Mouse (Mus musculus): Measurements from ENCODE around the gene Slc39a3.
"Not testable (repeated sequence)": the region's sequence is repeated elsewhere in the genome, so short reads cannot be mapped to it uniquely, and the experiment has no call there.

Gene Slc39a3

DNA sequence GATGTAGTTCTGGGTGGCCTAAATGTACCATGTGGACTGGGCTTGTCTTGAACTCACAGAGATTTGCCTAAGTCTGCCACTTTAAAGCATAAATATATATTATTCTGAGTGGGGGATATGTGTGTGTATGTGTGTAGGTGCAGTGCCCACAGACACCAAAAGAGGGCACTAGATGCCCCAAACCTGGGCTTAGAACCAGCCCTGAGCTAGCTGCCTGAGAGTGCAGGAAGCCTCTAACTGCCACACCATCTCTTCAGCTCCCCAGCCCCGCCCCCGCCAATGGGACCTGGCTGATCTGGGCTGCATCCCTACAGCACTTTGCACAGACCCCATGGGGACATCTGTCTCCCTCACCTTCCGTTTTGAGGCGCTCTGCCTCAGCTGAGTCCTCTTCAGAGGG, 13.4 kb upstream of the Slc39a3 start:
- DNase-seq (ENCODE audit: low read depth, low spot score) = no peak

DNA sequence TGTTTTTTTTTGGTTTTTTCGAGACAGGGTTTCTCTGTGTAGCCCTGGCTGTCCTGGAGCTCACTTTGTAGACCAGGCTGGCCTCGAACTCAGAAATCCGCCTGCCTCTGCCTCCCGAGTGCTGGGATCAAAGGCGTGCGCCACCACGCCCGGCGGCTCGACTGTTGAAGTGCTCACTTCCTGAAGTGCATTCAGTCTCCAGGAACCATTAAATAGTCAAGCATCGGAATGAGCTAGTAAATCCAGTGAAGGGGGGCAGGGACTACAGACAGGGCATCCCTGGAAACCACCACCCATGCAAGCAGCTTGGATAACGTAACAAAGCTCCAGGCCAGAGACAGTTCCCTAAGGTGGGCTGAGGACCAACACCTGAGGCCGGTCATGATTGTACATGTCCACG, 8.0 kb upstream of the Slc39a3 start:
- not testable (repeated sequence) for DNase-seq (ENCODE audit: low read depth, low spot score)

- peak; percentile 51 for DNase-seq (ENCODE audit: low read depth, low spot score)
These were observed 4.4 kb upstream of the Slc39a3 start for GRCm38 (mm10) chr10:81041458-81042175.

DNA sequence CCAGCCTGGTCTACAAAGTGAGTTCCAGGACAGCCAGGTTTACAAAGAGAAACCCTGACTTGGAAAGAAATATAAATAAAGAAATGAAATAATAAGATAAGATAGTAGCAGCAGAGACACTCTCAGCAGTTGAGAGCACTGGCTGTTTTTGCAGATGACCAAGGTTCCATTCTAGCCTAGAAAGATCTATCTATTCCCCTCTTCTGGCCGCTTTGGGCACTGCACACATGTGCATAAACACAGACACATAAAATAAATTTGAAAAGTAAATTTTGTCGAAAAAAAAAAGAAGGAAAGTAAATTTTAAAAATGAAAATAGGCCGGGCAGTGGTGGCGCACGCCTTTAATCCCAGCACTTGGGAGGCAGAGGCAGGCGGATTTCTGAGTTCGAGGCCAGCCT, 975 bp downstream of the Slc39a3 start:
- no peak for DNase-seq (ENCODE audit: low read depth, low spot score)

- DNase-seq (ENCODE audit: low read depth, low spot score) = no peak
These were observed 3.6 kb downstream of the Slc39a3 start for GRCm38 (mm10) chr10:81033586-81033985.

DNA sequence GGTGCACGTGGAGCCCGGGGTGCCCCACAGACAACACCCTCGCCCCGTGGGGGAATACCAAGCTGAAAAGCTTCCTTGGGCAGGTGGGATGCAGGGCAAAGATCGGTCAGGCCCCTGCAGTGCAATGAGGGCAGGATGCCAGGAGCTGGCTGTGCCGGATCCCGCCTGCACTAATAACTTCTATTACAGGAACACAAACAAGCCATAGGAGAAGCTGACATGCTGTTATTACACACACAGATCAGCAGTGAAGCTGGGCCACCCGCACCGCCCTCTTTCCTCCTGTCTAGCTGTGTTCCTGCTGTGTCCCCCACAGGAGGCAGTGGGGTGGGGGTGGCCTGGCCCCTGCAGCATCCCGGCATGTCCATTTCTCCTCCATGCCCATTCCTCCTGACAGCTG, 8.2 kb downstream of the Slc39a3 start:
- DNase-seq (ENCODE audit: low read depth, low spot score) = no peak

DNA sequence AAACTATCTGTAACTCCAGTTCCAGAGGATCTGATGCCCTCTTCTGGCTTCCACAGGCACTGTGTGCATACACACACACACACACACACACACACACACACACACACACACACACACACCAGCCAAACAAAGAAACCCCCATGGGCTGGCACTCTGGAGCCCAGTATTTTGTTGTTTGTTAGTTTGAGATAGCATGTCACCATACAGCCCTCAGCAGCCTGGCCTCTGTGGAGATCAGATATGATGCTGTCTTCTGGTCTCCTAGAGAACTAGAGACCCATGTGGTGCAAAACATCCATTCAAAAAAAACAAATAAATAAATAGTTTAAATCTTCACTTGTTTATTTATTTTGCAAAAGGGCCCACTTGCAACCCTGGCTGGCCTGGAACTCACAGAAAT, 9.0 kb downstream of the Slc39a3 start:
- DNase-seq (ENCODE audit: low read depth, low spot score) = no peak

GRCm38 (mm10) chr10:81027331-81027730, 9.9 kb downstream of the Slc39a3 start:
- DNase-seq (ENCODE audit: low read depth, low spot score) = no peak

- no peak for DNase-seq (ENCODE audit: low read depth, low spot score)
These were observed 10.4 kb downstream of the Slc39a3 start for GRCm38 (mm10) chr10:81026857-81027256.

- DNase-seq (ENCODE audit: low read depth, low spot score) = no peak
These were observed 11.5 kb downstream of the Slc39a3 start, which contains the start of gene Diras1 for GRCm38 (mm10) chr10:81025639-81026275. Diras1 (minus strand) TSS chr10:81025662.

- no peak for DNase-seq (ENCODE audit: low read depth, low spot score)
These were observed 12.1 kb downstream of the Slc39a3 start for GRCm38 (mm10) chr10:81025047-81025621.

DNA sequence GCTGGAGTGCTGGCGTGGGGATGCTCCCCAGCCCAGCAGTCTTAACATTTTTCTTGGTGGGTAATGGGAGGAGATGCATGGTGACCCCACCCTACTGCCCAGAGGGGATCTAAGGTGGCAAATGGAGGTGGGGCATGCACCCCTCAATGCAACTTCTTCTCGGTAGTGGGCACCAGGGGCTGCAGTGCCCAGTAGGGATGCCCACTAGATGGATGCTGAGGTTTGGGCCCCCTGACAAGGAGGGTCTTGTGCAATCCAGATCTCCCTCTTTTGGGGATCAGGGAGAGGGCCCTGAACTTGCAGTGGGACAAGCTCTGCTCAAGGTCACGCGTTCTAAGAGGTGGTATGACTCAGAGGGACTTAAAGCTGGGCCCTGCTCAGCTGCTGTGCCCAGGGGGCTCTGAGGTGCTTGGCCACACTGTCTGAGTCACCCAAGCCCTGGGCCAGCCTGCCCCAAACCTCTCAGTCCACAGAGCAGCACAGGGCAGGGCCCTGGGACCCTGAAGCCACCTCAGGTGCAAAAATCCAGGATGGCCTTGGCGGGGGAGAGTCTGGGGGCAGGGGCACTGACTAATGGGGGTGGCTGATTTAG, 12.8 kb downstream of the Slc39a3 start:
- DNase-seq (ENCODE audit: low read depth, low spot score) = no peak

DNA sequence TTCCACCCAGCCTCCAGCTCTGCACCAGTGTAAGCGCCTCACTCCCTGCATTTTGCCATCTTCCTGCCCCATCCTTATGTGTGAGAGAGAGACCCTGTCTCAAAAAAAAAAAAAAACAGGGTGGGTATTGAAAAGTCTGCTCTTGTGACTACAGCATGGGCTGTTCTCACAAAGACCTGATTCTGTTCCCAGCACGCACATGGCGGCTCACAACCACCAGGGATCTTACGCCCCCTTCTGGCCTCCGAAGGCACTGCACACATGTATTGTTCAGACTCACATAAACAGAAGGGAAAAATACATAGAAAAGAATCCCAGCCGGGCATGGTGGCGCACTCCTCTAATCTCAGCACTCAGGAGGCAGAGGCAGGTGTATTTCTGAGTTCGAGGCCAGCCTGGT, 14.5 kb downstream of the Slc39a3 start:
- DNase-seq (ENCODE audit: low read depth, low spot score) = no peak

- no peak for DNase-seq (ENCODE audit: low read depth, low spot score)
These were observed 15.6 kb downstream of the Slc39a3 start for GRCm38 (mm10) chr10:81021547-81022110.

DNA sequence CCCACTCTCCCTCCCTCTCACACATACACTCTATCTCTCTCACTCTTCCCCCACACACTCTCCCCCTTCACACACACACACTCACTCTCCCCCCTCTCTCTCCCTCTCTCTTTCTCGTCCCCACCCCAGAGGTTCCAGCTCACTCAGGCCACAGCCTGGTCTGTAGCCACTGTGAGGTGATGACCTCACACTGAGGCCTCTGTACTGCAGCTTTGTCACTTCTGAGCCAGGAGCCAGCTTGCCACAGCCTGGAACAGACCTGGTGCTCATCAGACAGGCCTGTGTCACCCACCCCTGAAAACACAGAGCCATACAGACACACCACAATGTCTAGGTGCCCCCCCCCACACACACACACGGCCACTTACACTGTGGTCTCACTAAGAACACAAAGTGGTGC, 17.0 kb downstream of the Slc39a3 start:
- DNase-seq (ENCODE audit: low read depth, low spot score) = no peak

DNA sequence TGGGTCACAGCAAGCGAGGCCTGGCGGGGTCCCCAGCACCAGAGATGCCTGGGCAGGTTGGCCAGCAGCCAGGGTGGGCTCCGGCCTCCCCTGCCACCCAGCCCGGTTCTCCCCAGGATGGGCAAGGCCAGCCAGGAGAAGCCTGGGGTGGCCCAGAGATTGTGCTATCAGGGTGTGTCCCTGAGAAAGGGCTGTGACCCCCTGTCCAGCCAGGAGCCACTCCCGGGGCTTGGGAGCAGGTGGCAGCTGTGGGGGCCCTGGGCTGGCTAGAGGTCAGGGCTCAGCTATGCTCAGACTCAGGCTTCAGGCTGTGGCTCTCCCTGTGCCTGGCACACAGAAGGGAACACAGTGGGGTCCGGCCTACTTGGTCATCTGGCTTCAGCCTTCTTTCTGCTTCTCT, 17.5 kb downstream of the Slc39a3 start:
- DNase-seq (ENCODE audit: low read depth, low spot score) = no peak

GRCm38 (mm10) chr10:81018326-81018725, 18.9 kb downstream of the Slc39a3 start:
- DNase-seq (ENCODE audit: low read depth, low spot score) = no peak

GRCm38 (mm10) chr10:81016645-81017044, 20.6 kb downstream of the Slc39a3 start:
- peak; percentile 46 for DNase-seq (ENCODE audit: low read depth, low spot score)

DNA sequence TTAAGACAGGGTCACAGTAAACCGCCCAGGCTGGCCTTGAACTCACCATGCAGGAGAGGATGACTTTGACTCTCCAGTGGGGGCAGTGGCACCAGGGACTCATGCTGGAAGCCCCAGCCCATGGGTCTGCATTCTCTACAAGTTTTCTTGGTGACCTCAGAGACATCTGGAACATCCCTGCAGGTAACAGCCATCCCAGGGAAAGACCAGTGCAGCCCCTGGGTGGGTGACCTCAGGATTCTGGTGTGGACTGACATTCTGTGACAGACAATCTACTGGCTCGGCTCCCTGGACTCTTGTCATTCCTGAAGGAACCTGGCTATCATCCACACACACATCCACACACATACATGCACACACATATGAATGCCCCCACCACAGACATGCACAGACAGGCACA, 21.6 kb downstream of the Slc39a3 start:
- DNase-seq (ENCODE audit: low read depth, low spot score) = no peak

- peak; percentile 95 for DNase-seq (ENCODE audit: low read depth, low spot score)
These were observed 22.5 kb downstream of the Slc39a3 start, which contains the start of gene Gng7 for GRCm38 (mm10) chr10:81014393-81015384. Gng7 (minus strand) TSS chr10:81014945.

DNA sequence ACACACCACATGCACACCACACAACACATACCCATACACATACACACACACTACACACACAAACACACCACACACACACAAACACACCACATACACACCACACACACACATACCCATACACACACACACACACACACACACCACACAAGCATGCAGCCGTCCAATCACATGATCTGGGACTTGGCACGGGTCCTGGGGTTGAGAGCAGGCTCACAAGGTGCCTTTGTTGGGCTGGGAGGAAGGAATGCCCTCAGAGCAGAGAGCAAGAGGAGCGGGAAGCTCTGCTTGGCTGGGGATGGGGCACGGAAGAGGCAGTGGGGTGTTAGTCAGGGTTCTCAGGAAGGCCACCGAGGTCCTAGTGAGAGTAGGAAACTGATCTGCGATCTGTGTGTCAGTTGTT, 26.4 kb downstream of the Slc39a3 start:
- DNase-seq (ENCODE audit: low read depth, low spot score) = no peak
